Mouse (Mus musculus) inflammation-experienced regulatory T-cells, adult 6 months (primary cell): Measurements from ENCODE around the gene Bpifb1. TPM values are rescaled to one million over a fixed set of nuclear protein-coding genes. Genes with fewer than 3 reads are reported as not detected.
"Not testable (repeated sequence)": the region's sequence is repeated elsewhere in the genome, so short reads cannot be mapped to it uniquely, and the experiment has no call there.

Experiments
- ATAC-seq: one replicate; pipeline ENCODE4 v1.8.0; 2017
- polyA plus RNA-seq, 3 experiments: library from polyadenylated mRNA; unstranded; fragments of 100-300 nt; shearing (Covaris generic); gene quantifications; one replicate each; pipeline ENCODE4 v1.2.1; 2017

The Bpifb1 gene
- polyA plus RNA-seq = not detected

GRCm38 (mm10) chr2:154190546-154191258, at the start of gene Bpifb1:
Gene Bpifb1, plus strand, starts transcription at chr2:154190818.
- no peak for ATAC-seq

GRCm38 (mm10) chr2:154142580-154142979, 48.0 kb upstream of the Bpifb1 start, which contains the start of gene Bpifa1:
Gene Bpifa1, plus strand, starts transcription at chr2:154142880.
- no peak for ATAC-seq

GRCm38 (mm10) chr2:154143735-154144134, 46.9 kb upstream of the Bpifb1 start:
- ATAC-seq = no peak

GRCm38 (mm10) chr2:154147496-154147895, 43.1 kb upstream of the Bpifb1 start:
- no peak for ATAC-seq

- ATAC-seq = no peak
Measured at GRCm38 (mm10) chr2:154158433-154158832, 32.2 kb upstream of the Bpifb1 start.

- no peak for ATAC-seq
Measured at GRCm38 (mm10) chr2:154162307-154162706, 28.3 kb upstream of the Bpifb1 start, which contains the start of gene Bpifa5. Gene Bpifa5, plus strand, starts transcription at chr2:154162607.

GRCm38 (mm10) chr2:154163306-154163705, 27.3 kb upstream of the Bpifb1 start:
- no peak for ATAC-seq

GRCm38 (mm10) chr2:154169172-154169571, 21.4 kb upstream of the Bpifb1 start:
- no peak for ATAC-seq

- ATAC-seq = no peak
Measured at GRCm38 (mm10) chr2:154171621-154172020, 19.0 kb upstream of the Bpifb1 start.

GRCm38 (mm10) chr2:154173313-154173712, 17.3 kb upstream of the Bpifb1 start:
- ATAC-seq = no peak

- ATAC-seq = not testable (repeated sequence)
Measured at GRCm38 (mm10) chr2:154181900-154182299, 8.7 kb upstream of the Bpifb1 start.

- not testable (repeated sequence) for ATAC-seq
Measured at GRCm38 (mm10) chr2:154183061-154183460, 7.6 kb upstream of the Bpifb1 start.

GRCm38 (mm10) chr2:154185319-154185718, 5.3 kb upstream of the Bpifb1 start:
- ATAC-seq = no peak

- no peak for ATAC-seq
Measured at GRCm38 (mm10) chr2:154185748-154186147, 4.9 kb upstream of the Bpifb1 start.

- no peak for ATAC-seq
Measured at GRCm38 (mm10) chr2:154187468-154187867, 3.1 kb upstream of the Bpifb1 start.

GRCm38 (mm10) chr2:154189877-154190434, 662 bp upstream of the Bpifb1 start:
- no peak for ATAC-seq

GRCm38 (mm10) chr2:154192141-154192540, 1.5 kb downstream of the Bpifb1 start:
- no peak for ATAC-seq

- no peak for ATAC-seq
Measured at GRCm38 (mm10) chr2:154193071-154193470, 2.5 kb downstream of the Bpifb1 start.

GRCm38 (mm10) chr2:154193994-154194504, 3.4 kb downstream of the Bpifb1 start:
- ATAC-seq = no peak

GRCm38 (mm10) chr2:154197036-154197435, 6.4 kb downstream of the Bpifb1 start:
- no peak for ATAC-seq

GRCm38 (mm10) chr2:154204630-154205029, 14.0 kb downstream of the Bpifb1 start:
- ATAC-seq = no peak

- ATAC-seq = no peak
Measured at GRCm38 (mm10) chr2:154206908-154207307, 16.3 kb downstream of the Bpifb1 start.

- no peak for ATAC-seq
Measured at GRCm38 (mm10) chr2:154209112-154209511, 18.5 kb downstream of the Bpifb1 start.

GRCm38 (mm10) chr2:154211121-154211520, 20.5 kb downstream of the Bpifb1 start:
- no peak for ATAC-seq
